Mouse (Mus musculus) liver, embryonic 16.5 days (tissue): ENCODE measurements around the gene Elmo1. TPM values are rescaled to one million over a fixed set of nuclear protein-coding genes. Genes with fewer than 3 reads are reported as not detected.

Experiments
- ATAC-seq: fragments of 200-750 bp; cut with Nextera tagmentation; 2 replicates; pipeline ENCODE4 v1.8.0; 2017; ENCODE audit warnings: low read depth, mild to moderate bottlenecking, moderate number of reproducible peaks, moderate library complexity
- H3K27ac ChIP-seq: fragments of 300-500 bp; sonication (generic); 2 replicates; pipeline ENCODE4 v1.5.1; 2014; ENCODE audit warnings: mild to moderate bottlenecking, low read length
- H3K27me3 ChIP-seq: fragments of 300-500 bp; sonication (generic); 2 replicates; pipeline ENCODE4 v1.6.1; 2014; ENCODE audit warnings: low read depth, low read length, mixed read lengths; ENCODE audit not compliant: control insufficient read depth, insufficient read depth
- H3K36me3 ChIP-seq: fragments of 300-500 bp; sonication (generic); 2 replicates; pipeline ENCODE4 v1.6.1; 2014; ENCODE audit warnings: mild to moderate bottlenecking; ENCODE audit not compliant: control insufficient read depth, insufficient read depth
- H3K4me1 ChIP-seq: fragments of 300-500 bp; sonication (generic); 2 replicates; pipeline ENCODE4 v1.6.1; 2014; ENCODE audit warnings: low read depth, low read length, mixed read lengths; ENCODE audit not compliant: control insufficient read depth
- H3K4me2 ChIP-seq: fragments of 300-500 bp; sonication (generic); 2 replicates; pipeline ENCODE4 v1.6.1; 2014; ENCODE audit warnings: low read depth, low read length, mixed read lengths
- H3K4me3 ChIP-seq: fragments of 300-500 bp; sonication (generic); 2 replicates; pipeline ENCODE4 v1.5.1; 2014; ENCODE audit warnings: low read depth, mild to moderate bottlenecking, low read length
- H3K9ac ChIP-seq: fragments of 300-500 bp; sonication (generic); 2 replicates; pipeline ENCODE4 v1.6.1; 2014; ENCODE audit warnings: low read depth, low read length
- H3K9me3 ChIP-seq: fragments of 300-500 bp; sonication (generic); replicated peaks from 2 replicates; pipeline ENCODE4 v1.6.1; 2016; ENCODE audit warnings: low read length; ENCODE audit not compliant: control insufficient read depth
- WGBS: fragments of 180-500 bp; shearing (Covaris S2); extraction: QIAGEN DNeasy Blood & Tissue Kit; methylation state at CpG from one replicate; pipeline ENCODE4 v1.1.7; 2014; ENCODE audit not compliant: insufficient replicate concordance; 5-methylcytosine and 5-hydroxymethylcytosine counted together
- polyA plus RNA-seq: library from polyadenylated mRNA; unstranded; fragments of >200 nt; fragmentation: Nextera tagmentation; extraction: Ambion mirVana; gene quantifications from 2 replicates; pipeline ENCODE4 v1.2.1, GENCODE M21; 2015

Elmo1 gene
- polyA plus RNA-seq, 1 experiment from 2014 or later = 5.8 TPM

GRCm38 (mm10) chr13:20516096-20516495 lies 425.7 kb downstream of the Elmo1 start:
- no peaks in the 10 kb centered on the region for H3K36me3 ChIP-seq
- no peak for ATAC-seq
- H3K27ac ChIP-seq = no peak overlapping the region
- no peaks in the 10 kb centered on the region for H3K9me3 ChIP-seq
- H3K4me2 ChIP-seq = no peak overlapping the region
- H3K4me3 ChIP-seq = no peak overlapping the region
- H3K4me1 ChIP-seq = no peaks in the 10 kb centered on the region
- no peaks in the 10 kb centered on the region for H3K27me3 ChIP-seq
- H3K9ac ChIP-seq = no peak overlapping the region
- WGBS = 54% methylated on average over 4 of the region's 4 CpGs

GRCm38 (mm10) chr13:20517702-20518101 lies 427.3 kb downstream of the Elmo1 start:
- ATAC-seq = no peak
- WGBS = 58% methylated on average over 4 of the region's 4 CpGs

GRCm38 (mm10) chr13:20521492-20521891 lies 431.1 kb downstream of the Elmo1 start:
- no peaks in the 10 kb centered on the region for H3K9me3 ChIP-seq
- H3K27ac ChIP-seq = no peak overlapping the region
- no peaks in the 10 kb centered on the region for H3K36me3 ChIP-seq
- no peak overlapping the region for H3K4me2 ChIP-seq
- H3K9ac ChIP-seq = no peak overlapping the region
- no peaks in the 10 kb centered on the region for H3K4me1 ChIP-seq
- H3K4me3 ChIP-seq = no peak overlapping the region
- no peaks in the 10 kb centered on the region for H3K27me3 ChIP-seq
- ATAC-seq = no peak
- 46% methylated on average over 3 of the region's 3 CpGs for WGBS

More at GRCm38 (mm10) chr13:20517702-20518101, 427.3 kb downstream of the Elmo1 start:
- no peaks in the 10 kb centered on the region for H3K4me1 ChIP-seq
- no peaks in the 10 kb centered on the region for H3K9me3 ChIP-seq
- H3K4me2 ChIP-seq = no peak overlapping the region
- no peaks in the 10 kb centered on the region for H3K27me3 ChIP-seq
- H3K9ac ChIP-seq = no peak overlapping the region
- no peak overlapping the region for H3K27ac ChIP-seq
- H3K4me3 ChIP-seq = no peak overlapping the region
- H3K36me3 ChIP-seq = no peaks in the 10 kb centered on the region

GRCm38 (mm10) chr13:20523671-20524070 lies 433.3 kb downstream of the Elmo1 start:
- no peak for ATAC-seq
- WGBS = 42% methylated on average over 1 of the region's 1 CpGs
- no peaks in the 10 kb centered on the region for H3K27me3 ChIP-seq

GRCm38 (mm10) chr13:20525844-20526243 lies 435.4 kb downstream of the Elmo1 start:
- Histone ChIP-seq H3K36me3 (no peaks in the 10 kb centered on the region), H3K27me3 (no peaks in the 10 kb centered on the region), H3K4me1 (no peaks in the 10 kb centered on the region), H3K4me3 (no peak overlapping the region), H3K9ac (no peak overlapping the region), H3K4me2 (no peak overlapping the region), H3K27ac (no peak overlapping the region), H3K9me3 (no peaks in the 10 kb centered on the region)
- WGBS = 53% methylated on average over 4 of the region's 4 CpGs
- no peak for ATAC-seq

More at GRCm38 (mm10) chr13:20523671-20524070, 433.3 kb downstream of the Elmo1 start:
- Histone ChIP-seq H3K9ac (no peak overlapping the region), H3K27ac (no peak overlapping the region), H3K9me3 (no peaks in the 10 kb centered on the region), H3K4me2 (no peak overlapping the region), H3K4me3 (no peak overlapping the region), H3K36me3 (no peaks in the 10 kb centered on the region), H3K4me1 (no peaks in the 10 kb centered on the region)

GRCm38 (mm10) chr13:20537053-20537452 lies 446.7 kb downstream of the Elmo1 start:
- H3K27me3 ChIP-seq = no peaks in the 10 kb centered on the region
- 70% methylated on average over 1 of the region's 1 CpGs for WGBS
- ATAC-seq = no peak
- no peaks in the 10 kb centered on the region for H3K36me3 ChIP-seq
- no peaks in the 10 kb centered on the region for H3K9me3 ChIP-seq
- no peak overlapping the region for H3K27ac ChIP-seq
- no peak overlapping the region for H3K4me3 ChIP-seq
- H3K4me2 ChIP-seq = no peak overlapping the region
- no peak overlapping the region for H3K9ac ChIP-seq
- no peaks in the 10 kb centered on the region for H3K4me1 ChIP-seq

GRCm38 (mm10) chr13:20537487-20537886 lies 447.1 kb downstream of the Elmo1 start:
- Histone ChIP-seq H3K4me3 (no peak overlapping the region), H3K4me2 (no peak overlapping the region), H3K36me3 (no peaks in the 10 kb centered on the region), H3K27me3 (no peaks in the 10 kb centered on the region), H3K9ac (no peak overlapping the region), H3K27ac (no peak overlapping the region), H3K9me3 (no peaks in the 10 kb centered on the region), H3K4me1 (no peaks in the 10 kb centered on the region)
- ATAC-seq = no peak
- 38% methylated on average over 2 of the region's 2 CpGs for WGBS

GRCm38 (mm10) chr13:20538216-20539070 lies 448.0 kb downstream of the Elmo1 start:
- 58% methylated on average over 12 of the region's 12 CpGs for WGBS
- H3K36me3 ChIP-seq = no peaks in the 10 kb centered on the region
- no peaks in the 10 kb centered on the region for H3K4me1 ChIP-seq
- no peak for ATAC-seq
- H3K9ac ChIP-seq = no peak overlapping the region
- no peaks in the 10 kb centered on the region for H3K9me3 ChIP-seq
- H3K27ac ChIP-seq = no peak overlapping the region
- H3K27me3 ChIP-seq = no peaks in the 10 kb centered on the region
- no peak overlapping the region for H3K4me2 ChIP-seq
- no peak overlapping the region for H3K4me3 ChIP-seq

- Histone ChIP-seq H3K9me3 (no peaks in the 10 kb centered on the region), H3K4me1 (no peaks in the 10 kb centered on the region), H3K4me2 (no peak overlapping the region), H3K36me3 (no peaks in the 10 kb centered on the region), H3K27ac (no peak overlapping the region), H3K9ac (no peak overlapping the region), H3K4me3 (no peak overlapping the region), H3K27me3 (no peaks in the 10 kb centered on the region)
- ATAC-seq = no peak
- WGBS = 50% methylated on average over 2 of the region's 2 CpGs
These were observed 449.2 kb downstream of the Elmo1 start for GRCm38 (mm10) chr13:20539631-20540030.
